Mouse (Mus musculus) layer of hippocampus, postnatal 25 days (tissue): ENCODE results near the gene Serp2. TPM values are rescaled to one million over a fixed set of nuclear protein-coding genes. Genes with fewer than 3 reads are reported as not detected.

Experiments used
- DNase-seq, 2 experiments: peaks; one replicate each; pipeline ENCODE4 v3.0.0; 2022; ENCODE audit warnings: mixed read lengths in 2 of 2, low spot score in 1 of 2; ENCODE audit errors: extremely low spot score in 1 of 2
- total RNA-seq, 2 experiments: library from RNA; stranded (reverse); gene quantifications; 2 replicates each; pipeline ENCODE4 v1.2.3; 2021

The Serp2 gene
- total RNA-seq, 2 experiments from 2014 or later: 150 to 152 TPM

DNA sequence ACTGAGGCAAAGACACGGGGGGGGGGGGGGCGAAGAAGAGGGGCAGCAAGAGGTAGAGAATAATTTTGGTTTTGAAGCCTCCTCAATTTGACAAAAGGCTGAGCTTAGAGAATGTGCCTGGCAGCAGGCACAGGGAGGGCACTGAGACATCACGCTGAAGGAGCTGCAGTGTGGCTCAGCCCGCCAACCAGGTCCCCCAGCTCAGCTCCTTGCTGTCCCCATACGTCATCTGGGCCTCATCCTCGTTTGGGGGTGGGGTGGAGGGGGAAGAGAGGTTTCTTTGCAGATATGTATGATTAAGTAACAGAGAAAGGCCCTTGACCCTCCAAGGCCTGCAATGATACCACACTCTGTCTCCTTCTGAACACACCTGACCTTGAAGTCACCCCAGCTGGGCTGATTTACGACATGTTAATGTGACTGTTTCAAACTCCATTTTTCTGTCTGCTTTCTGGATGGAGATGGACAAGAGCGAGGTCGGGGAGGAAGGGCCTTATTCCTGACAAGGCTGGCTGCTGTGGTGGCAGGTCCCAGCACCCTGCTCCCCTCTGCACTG, 28.9 kb downstream of the Serp2 start:
- DNase-seq: no peak

DNA sequence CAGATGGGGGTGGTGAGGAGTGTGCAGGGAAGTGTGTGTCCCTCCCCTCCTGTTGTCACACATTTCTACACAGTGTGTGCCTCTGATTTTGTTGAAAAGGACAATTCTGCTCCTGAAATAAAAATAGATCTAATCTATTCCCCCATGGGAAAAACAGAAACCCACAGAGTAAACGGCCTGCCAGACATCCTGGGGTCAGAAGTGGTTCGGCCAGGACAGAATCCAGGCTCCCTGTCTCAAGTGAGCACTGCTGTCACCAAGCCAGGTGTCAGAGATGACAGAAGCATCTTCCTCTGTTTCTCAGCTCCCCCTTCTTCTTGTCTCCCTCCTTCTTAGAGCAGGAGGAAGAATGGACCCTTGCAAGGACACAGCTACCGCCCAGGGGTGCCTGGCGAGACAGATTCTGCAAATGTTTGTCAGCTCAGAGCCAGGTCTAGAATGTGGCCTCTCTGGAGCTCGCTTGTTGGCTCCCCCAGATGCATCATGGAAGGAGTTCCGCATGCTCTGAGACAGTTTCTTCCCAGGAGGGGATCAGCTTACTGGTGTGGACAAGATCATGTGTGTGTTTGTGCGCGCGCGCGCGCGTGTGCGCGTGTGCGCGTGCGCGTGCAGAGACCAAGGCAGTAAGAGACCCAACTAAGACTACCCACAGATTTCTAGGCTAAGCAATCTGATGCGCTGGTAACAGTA, 29.5 kb downstream of the Serp2 start:
- no peak for DNase-seq

DNA sequence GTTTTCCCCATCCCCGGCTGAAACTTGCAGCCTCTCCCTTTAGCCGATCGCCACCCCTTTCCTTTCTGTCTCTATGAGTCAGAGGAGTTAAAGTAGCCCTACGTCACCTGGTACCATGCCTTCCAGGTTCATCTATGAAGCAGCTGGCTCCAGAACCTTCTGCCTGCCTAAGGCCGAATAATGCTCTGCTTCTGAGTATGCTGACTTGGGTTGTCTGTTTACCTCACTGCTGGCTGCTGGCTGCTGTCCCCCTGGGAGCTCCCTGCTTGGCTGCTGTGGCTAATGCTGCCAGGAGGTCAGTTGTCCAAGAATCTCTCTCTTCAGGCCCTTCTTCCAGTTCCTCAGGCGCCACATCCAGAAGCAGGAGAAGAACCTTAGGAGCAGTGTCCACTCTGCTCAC, 30.2 kb downstream of the Serp2 start:
- no peak for DNase-seq

DNA sequence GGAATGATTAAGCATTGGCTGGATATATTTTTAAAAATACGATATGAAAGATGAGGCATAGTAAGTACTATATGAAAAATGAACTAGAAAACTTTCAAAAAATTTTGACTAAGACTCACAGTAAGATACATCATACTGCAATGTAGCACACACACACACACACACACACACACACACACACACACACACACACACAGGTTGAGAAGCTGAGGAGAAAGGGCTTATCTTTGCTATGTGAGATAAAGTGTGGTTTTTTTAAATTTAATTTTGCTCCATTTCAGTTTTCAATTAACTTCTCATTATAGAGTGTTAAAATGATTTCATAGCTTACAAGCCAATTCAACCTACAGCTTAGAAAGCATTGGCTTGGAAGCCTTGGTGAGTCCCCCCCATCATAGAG, 33.3 kb downstream of the Serp2 start:
- DNase-seq: no peak

DNA sequence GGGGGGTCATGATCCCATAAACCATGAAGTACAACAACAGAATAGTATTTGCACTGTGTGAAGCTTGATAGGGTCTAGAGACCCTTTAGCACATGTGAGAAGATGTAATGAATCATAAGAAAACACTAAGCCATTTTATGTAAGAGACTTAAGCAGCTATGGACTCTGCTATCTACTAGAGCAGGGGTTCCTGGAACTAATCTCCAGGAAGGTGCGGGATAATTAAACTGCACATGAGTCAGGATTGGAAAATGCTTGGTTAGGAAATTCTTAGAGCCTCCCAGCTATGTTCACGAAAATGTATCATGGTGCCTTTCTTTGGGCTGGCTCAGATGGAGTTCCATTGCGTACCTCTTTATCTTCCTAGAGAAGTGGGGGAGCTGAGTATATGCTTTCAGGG, 35.4 kb downstream of the Serp2 start:
- DNase-seq: no peak

DNA sequence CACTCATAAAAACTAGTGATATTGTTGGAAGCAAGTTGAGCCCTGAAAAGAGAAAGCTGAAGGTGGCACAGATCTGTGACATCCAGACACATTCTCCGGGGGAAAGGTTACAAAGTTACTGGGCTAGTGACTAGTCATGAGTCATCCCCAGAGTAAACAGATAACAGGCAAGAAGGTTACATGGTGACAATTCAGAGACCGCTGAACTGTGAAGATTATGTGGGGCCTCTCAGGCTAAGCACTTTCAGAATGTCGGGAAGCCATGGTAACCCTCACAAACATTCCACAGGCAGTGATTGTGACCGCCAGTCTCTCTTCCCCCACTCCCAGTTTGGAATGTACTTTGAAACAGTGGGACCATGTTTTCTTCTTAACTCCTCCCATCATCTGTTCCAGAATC, 36.1 kb downstream of the Serp2 start:
- DNase-seq: no peak

DNA sequence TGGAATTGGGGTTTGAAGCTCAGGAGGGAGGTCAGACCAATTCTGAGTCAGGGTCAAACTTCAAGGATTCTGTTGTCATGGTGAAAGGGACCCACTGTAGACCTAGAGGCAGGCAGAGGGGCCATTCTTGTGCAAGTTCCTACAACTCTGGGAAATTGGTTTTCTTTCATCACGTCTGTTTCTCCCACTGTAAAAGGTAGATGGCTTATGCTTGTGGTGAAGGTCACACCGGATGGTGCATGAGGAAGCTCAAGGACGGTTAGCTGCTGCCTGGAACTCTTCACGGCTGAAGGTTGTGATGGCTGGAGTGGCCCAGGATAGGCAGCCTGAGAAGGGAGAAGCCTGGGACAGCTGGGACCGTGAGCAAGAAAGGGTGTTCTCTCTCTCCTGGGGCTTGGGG, 38.5 kb downstream of the Serp2 start:
- no peak for DNase-seq

DNA sequence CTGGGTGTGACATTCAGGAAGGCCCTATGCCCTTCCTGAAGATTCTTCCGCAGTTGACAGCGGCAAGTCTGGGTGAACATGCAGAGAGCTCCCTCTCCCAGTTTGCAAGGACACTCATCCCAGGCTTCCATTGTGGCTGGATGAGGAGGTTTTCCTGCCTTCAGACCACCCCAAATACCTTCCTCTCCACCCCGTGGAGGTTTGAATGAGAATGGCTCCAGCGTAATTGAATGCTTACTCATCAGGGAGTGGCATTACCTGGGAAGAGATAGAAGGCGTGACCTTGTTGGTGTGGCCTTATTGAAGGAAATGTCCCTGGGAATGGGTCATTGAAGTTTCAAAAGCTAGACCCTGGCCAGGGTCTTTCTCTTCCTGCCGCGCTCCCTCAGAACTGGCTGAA, 41.1 kb downstream of the Serp2 start:
- DNase-seq: no peak

DNA sequence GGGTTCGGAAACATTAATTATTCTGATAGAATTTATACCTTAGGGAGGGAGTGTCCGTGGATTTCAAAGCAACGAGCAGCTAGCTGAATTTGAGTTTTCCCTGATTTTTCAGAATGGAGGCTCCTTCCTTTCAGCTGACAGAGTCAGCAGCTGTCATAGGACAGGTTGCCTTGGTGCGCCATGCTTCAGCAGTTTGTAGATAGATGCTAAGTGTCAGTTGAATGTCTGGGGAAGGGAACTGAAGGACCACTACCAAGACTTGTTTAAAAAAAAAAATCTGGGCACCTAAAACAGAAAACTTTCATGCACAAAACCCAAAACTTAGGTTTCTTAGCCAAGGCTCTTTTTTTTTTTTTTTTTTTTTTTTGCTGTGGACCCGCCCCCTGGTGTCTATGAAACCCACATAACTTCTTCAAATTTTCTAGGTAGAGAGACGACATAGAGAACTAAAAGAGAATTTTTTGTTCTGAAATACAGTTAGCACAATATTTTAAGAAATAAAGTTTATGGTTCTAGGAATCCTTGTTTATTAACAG, 42.6 kb downstream of the Serp2 start:
- DNase-seq: no peak

DNA sequence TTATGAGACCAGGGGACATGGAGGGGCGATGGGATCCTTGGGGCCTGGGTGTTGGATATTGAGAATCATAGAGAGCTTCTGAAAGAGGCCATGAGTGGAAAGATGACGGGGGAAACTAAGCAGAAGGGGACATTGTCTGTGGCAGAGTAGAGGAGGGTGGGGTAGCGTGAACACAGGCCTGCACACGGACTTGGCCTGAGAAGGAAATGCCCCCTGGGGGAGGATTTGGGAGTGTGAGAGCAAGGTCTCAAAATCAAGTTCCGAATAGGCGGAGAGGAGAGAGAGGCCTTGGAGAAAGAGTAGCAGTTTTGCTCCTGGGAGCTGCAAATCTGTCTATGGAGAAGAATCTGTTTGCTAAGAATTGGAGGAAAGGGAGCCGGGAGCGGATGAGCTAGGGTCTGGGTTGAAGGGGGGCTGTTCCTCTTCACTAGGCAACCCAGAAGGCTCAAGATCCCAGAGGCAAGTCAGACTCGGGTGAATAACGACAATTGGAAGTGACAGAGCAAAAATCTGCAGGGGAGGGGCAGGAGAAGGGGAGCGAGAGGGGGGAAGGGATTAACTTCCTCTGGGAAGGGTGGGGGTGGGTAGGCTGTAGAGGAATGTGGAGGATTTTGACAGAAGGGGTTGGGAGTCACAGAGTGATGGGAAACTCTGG, 43.2 kb downstream of the Serp2 start:
- DNase-seq: no peak

DNA sequence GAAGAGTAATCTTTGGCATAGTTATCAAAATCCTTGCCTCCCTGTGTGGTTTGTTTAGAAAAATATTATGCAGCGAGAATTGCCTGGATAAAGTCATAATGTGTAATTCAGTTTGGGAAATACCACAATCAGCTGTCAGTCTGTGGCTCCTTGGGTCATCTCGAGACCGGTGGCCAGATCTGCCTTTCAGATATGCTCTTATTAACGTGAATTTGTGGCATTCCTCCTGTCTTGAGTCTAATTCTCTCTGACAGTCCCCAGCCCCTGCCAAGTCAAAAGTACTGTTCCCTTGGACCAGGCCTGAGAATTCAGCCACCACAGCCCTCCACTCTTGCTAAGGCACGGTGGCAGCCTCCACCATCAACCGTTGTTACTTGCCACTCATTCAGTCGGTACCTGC, 44.7 kb downstream of the Serp2 start:
- no peak for DNase-seq

DNA sequence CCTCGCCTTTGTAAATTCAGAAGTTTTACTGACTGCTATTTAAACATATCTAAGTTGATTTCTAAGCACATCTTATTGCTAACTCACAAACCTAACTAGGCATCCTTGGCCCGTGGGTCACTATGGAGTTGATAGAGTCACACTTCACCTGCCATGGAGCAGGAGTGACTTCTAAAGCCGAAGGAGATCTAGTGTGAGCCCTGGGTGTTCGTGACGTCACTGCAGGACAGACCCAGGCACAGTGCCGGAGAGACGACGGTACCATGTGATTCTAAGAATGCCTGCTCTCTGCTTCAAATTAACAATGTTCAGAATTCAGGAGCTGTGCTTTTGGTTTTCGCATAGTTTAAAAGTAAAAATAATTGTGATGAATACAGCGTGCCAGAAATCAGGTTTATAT, 48.0 kb downstream of the Serp2 start:
- DNase-seq: no peak

DNA sequence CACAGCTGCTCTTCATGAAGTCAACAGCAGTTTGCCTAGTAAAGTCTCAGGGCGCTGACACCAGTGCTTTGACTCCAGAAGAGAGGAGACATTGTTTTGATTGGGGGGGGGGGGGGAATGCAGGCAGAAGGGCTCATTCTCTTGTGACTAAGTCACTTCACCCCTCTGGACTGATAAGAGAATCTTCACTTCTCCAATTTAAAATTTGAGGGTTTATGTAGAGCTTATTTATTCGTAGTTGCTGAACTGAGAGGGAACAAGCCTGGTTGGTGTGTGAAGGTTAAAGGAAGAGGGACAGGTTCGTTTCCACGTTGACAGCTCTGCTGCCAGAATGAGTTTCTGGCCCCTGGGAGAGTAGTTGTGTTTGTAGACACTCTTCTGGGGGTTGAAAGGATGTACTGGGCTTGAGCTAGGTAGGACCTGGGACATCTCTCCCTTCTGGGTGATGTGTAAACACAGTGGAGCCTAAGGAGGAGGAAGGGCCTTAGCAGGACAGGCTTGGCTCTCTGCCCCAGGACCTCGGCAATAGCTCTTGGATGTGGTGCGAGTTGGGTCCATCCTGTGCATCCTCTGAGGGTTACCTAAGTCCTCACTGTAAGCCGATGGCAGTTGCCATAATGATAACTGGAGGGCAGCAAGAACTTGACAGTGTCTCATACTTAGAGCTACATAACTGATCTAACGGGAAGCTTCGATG, 48.7 kb downstream of the Serp2 start:
- no peak for DNase-seq

DNA sequence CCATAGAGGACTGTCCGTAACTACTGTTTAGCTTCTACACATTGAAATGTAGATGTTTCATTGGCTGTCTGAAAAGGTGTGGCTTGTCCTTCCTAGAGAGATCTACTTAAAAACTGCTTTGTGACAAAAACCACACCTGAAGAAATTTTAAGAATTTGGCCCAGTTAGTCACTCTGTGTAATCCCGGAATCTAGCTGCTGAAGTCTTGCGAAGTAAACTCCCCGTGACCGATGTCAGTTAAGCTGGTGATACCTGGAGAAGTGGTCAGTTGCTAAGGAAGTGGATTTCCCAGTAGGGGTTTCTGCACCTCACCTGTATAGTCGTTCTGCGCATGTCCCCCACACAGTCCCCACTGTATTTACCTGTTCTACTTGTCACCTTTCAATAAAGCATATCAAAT, 49.3 kb downstream of the Serp2 start:
- no peak for DNase-seq

DNA sequence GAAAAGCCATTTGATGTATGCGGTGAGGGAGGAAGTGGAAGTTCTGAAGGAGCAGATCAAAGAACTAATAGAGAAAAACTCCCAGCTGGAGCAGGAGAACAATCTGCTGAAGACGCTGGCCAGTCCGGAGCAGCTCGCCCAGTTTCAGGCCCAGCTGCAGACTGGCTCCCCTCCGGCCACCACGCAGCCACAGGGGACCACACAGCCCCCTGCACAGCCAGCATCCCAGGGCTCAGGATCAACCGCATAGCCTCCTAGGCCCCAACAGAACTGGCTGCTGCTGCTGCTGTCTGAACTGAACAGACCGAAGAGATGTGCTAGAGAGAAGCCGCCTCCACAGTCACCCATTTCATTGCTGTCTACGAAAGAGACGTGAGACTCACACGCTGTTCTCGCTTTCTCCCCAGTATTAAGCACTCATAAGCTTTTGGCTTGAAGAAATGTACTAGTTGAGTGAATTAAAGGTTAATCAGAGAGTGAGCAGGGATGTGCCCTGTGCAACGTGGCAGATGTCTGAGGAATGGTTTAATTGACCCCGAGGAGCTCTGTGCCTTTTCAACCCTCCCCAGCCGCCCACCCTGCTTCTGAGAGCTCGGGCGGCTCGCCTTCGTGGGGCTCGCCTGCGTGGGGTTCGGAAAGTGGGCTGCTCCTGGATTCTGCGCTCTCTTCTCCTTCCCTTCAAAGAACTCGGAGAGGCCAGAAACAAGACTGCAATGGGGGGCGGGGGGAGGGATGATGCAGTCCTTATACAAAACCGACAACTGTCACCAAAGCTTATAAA, 50.1 kb downstream of the Serp2 start:
- no peak for DNase-seq

DNA sequence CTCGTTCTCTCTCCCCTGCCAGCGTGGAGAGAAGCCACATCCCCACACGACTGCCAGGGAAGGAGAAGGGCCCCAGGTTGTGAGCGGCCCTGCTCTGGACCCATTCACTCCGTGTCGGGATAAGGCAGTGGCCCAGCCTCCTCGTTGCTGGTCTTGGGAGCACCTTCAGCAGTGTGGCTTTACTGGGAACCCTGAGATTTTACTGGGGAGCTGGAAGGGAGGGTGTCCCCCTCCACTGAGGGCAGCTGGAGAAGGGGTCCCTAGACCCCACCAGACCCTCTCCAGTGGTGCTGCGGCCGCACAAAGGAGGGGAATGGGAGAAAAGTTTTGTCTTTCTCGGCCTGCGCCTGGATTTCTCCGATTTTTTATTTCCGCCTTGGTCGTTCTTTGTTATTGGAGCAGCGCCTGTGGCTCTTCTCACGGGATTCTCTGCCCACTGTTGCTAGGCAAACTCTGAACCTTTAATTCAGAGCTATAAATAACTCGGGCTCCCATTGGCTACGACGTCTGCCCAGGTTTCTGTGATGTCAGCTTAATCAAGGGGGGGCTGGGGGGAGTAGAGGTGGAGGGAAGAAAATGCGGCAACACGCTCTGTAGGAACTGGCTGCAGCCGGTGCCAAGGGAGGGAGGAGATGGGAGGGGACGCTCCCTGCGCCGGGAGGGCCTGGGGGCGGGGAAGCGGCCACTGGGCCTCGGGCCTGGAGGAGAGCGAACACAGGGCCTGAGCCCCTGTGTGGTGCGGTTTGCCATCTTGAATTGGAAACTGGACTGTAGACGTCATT, 51.1 kb downstream of the Serp2 start:
- DNase-seq: peak; percentile 58 to 63

DNA sequence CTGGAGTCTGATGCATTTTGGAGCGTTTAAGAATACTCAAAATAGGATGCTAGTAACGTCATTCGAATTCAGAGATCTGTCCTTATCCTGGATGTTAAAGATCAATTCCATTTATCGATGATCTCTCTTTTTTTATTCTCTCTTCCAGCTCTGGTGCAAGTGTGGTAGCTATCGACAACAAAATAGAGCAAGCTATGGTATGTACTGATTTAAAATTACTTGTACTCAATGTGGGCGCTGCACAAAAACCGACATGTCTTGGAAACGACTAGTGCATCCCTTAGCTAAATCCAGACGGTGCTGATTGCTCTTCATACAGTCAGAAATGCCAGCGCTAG, 51.6 kb downstream of the Serp2 start:
- DNase-seq: no peak

DNA sequence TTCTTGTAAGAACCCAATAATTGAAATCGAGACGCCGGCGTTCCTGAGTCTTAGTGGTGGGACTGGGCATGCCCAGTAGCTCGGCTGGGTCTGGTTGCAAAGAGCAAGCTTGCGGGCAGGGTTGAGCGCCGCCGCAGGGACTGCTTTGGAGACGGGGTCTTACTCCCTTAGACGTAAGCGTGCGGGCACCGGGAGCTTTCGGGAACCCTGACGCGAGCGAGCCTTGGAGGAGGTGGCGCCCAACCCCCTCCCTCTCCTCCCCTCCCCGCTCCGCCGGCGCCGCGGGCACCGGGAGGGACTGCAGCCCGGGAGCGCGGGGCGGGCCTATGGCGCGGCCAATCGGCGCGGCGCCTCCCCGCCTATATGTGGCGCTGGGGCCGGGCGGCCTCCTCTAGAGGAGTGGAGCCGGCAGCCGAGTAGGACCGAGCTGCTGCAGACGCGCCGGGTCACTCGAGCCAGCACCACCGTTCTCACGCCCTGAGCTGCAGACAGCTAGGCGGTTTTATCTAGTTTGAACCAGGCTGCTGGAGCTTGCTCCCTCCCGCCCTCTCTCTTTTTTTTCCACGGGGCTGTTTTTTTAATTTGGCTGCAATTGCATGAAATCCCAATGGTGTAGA, 52.5 kb downstream of the Serp2 start:
- peak; percentile 91 to 93 for DNase-seq

DNA sequence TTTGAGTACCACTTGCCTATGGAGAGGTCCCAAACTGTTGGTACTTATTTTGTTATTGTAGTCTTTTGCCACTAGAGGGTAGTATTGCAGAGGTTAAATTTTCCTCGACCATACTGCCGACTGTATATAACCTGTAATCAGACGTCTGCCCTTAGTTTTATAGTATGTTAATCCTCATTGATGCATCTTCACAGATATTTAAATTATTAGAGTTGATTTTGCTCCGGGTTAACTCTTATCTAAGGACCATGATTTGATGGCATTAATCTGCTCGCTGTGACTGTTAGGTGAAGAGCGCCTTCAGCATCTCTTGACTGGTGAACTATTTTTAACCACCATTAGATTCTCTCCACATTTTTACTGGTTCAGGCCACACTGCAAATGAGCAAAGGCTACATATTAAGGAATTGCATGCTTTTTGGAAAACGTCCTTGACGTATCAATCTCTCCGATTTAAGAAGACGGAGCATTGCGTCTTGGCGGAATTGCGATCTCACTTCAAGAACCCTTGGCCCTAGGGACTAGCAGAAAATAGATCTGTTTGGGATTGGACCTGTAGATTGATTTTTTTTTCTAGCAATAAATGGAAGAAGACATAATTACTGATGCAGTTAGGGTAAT, 53.3 kb downstream of the Serp2 start:
- no peak for DNase-seq
